Mouse (Mus musculus) hindbrain, embryonic 16.5 days (tissue): ENCODE data around the gene Kmt2d. TPM values are rescaled to one million over a fixed set of nuclear protein-coding genes. Genes with fewer than 3 reads are reported as not detected.

Source experiments
- ATAC-seq: fragments of 200-750 bp; cut with Nextera tagmentation; 2 replicates; pipeline ENCODE4 v1.8.0; 2017; ENCODE audit warnings: moderate TSS enrichment, moderate library complexity
- H3K27ac ChIP-seq: fragments of 300-500 bp; sonication (generic); 2 replicates; pipeline ENCODE4 v1.5.1; 2014; ENCODE audit warnings: low read depth, mild to moderate bottlenecking, control low read depth, low read length, moderate library complexity
- H3K27me3 ChIP-seq: fragments of 300-500 bp; sonication (generic); replicated peaks from 2 replicates; pipeline ENCODE4 v1.6.1; 2014; ENCODE audit warnings: low read length; ENCODE audit not compliant: control insufficient read depth, insufficient read depth
- H3K36me3 ChIP-seq: fragments of 300-500 bp; sonication (generic); 2 replicates; pipeline ENCODE4 v1.6.1; 2014; ENCODE audit warnings: mild to moderate bottlenecking, low read length, moderate library complexity, mixed read lengths; ENCODE audit not compliant: control insufficient read depth, insufficient read depth
- H3K4me1 ChIP-seq: fragments of 300-500 bp; sonication (generic); 2 replicates; pipeline ENCODE4 v1.6.1; 2014; ENCODE audit warnings: low read depth, low read length; ENCODE audit not compliant: control insufficient read depth, insufficient read depth
- H3K4me2 ChIP-seq: fragments of 300-500 bp; sonication (generic); 2 replicates; pipeline ENCODE4 v1.6.1; 2014; ENCODE audit warnings: mild to moderate bottlenecking, low read length, control low read depth, moderate library complexity
- H3K4me3 ChIP-seq: fragments of 300-500 bp; sonication (generic); 2 replicates; pipeline ENCODE4 v1.5.1; 2014; ENCODE audit warnings: mild to moderate bottlenecking, low read length, control low read depth, moderate library complexity
- H3K9ac ChIP-seq: fragments of 300-500 bp; sonication (generic); 2 replicates; pipeline ENCODE4 v1.6.1; 2014; ENCODE audit warnings: low read depth, mild to moderate bottlenecking, control low read depth, low read length, moderate library complexity
- H3K9me3 ChIP-seq: fragments of 300-500 bp; sonication (generic); 2 replicates; pipeline ENCODE4 v1.6.1; 2014; ENCODE audit warnings: mild to moderate bottlenecking, low read length, moderate library complexity; ENCODE audit not compliant: control insufficient read depth
- WGBS: fragments of 180-500 bp; shearing (Covaris S2); extraction: QIAGEN DNeasy Blood & Tissue Kit; methylation state at CpG from one replicate; pipeline ENCODE4 v1.1.7; 2014; 5-methylcytosine and 5-hydroxymethylcytosine counted together
- polyA plus RNA-seq: library from polyadenylated mRNA; unstranded; fragments of >200 nt; fragmentation: Nextera tagmentation; extraction: Ambion mirVana; gene quantifications from 2 replicates; pipeline ENCODE4 v1.2.1, GENCODE M21; 2015

The Kmt2d gene
- polyA plus RNA-seq, 1 experiment from 2014 or later, result 8.8 TPM

DNA sequence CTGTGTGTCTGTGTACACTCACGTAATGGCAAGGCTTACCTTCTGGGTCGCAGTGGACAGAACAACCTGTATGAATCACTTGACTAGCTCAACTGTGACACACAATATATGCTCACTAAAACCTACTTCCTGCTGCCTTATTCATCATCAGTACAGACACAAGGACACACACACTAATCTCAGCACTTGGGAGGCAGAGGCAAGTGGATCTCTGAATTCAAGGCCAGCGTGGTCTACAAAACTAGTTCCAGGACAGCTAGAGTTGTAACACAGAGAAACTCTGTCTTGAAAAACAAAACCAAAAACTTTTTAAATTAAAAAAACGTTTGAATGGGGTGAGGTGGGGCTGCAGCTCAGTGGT, 33.3 kb downstream of the Kmt2d start:
- no peak overlapping the region for H3K4me2 ChIP-seq
- H3K27me3 ChIP-seq, result no peaks in the 10 kb centered on the region
- no peak overlapping the region for H3K27ac ChIP-seq
- H3K4me3 ChIP-seq, result no peak overlapping the region
- H3K9ac ChIP-seq, result no peak overlapping the region
- 75% methylated on average over 4 of the region's 4 CpGs for WGBS
- peaks cover 69% of the 10 kb centered on the region for H3K36me3 ChIP-seq
- H3K4me1 ChIP-seq, result no peaks in the 10 kb centered on the region
- H3K9me3 ChIP-seq, result no peaks in the 10 kb centered on the region
- ATAC-seq, result no peak

DNA sequence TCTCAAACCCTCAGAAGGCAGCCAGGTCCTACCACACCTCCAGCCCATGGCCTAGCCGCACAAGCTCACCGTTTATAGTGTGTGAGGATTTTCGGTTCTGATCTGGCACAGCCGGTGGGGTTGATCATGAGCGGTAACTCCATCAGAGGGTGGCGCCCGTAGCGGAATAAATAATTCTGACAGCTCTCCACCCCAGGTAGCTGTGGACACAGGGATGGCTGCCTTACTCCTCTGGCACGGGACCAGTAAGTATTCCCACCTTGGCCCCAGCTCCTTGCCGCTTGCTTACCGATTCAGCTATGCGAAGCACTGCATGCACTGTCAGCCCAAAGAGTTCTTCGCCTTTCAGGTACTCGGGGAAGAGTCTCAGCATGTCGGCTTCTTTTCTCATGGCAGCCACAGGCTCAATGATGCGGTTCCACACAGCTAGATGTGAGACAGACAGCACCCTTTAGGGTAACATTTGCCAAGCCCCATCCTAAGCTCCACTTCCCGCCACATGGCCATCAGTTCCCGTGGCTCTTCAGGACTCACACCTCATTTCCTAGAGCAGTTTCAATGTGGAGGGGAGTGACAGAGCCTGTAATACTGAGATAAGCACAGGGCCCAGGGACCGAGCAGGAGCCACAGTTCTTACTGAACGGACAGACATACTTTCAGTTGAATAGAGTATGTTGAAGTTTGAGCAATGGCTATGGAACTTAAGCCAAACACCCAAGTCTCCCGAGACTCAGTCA, 33.8 kb downstream of the Kmt2d start:
- Histone ChIP-seq H3K27ac (no peak overlapping the region), H3K9ac (no peak overlapping the region), H3K4me1 (no peaks in the 10 kb centered on the region), H3K4me2 (no peak overlapping the region), H3K4me3 (no peak overlapping the region), H3K9me3 (no peaks in the 10 kb centered on the region), H3K27me3 (no peaks in the 10 kb centered on the region), H3K36me3 (peaks cover 66% of the 10 kb centered on the region)
- ATAC-seq, result no peak
- WGBS, result 94% methylated on average over 21 of the region's 21 CpGs

DNA sequence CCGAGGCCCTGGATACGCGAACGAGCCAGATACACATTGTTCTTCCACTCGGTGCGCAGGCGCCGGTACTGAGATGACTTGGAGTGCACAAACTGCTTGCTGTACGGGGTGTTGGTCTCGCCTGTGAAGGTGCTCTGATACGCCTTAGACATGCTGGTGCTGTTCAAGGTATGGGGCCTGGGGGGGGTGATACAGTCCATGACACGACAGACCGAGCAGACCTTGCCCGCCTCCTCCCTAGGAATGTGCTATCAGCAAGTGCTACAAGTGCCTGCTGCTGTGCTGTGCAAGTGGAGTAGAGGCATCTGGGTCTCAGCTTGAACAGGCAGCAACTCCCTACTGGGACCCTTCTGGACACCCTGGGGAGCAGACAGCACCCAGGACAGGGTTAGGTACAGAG, 35.7 kb downstream of the Kmt2d start:
- 94% methylated on average over 14 of the region's 14 CpGs for WGBS
- Histone ChIP-seq H3K4me2 (no peak overlapping the region), H3K27me3 (no peaks in the 10 kb centered on the region), H3K4me1 (no peaks in the 10 kb centered on the region), H3K9me3 (no peaks in the 10 kb centered on the region), H3K36me3 (peaks cover 51% of the 10 kb centered on the region), H3K9ac (no peak overlapping the region), H3K27ac (no peak overlapping the region), H3K4me3 (no peak overlapping the region)
- ATAC-seq, result no peak

DNA sequence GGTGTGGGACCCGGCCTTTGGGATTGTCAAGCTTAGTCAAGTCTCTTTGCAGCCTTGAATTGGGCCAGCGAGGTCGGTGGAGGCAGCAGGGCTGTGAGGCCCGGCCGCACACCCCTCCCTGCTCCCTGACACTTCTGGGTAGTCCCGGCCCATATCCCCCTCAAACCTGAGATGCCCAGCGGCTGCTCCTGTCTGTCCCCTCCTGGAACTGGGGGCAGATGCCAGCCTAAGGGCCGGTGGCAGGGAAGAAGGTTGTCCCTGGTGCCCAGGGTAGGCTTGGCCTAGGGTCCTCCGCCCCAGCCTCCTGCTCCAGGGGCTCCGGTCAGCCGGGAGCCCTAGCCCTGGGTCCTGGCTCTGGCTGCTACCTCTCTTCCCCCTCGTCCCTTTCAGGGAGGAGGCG, 36.9 kb downstream of the Kmt2d start:
- WGBS, result 90% methylated on average over 8 of the region's 13 CpGs
- Histone ChIP-seq H3K4me3 (no peak overlapping the region), H3K9ac (no peak overlapping the region), H3K4me1 (peaks cover 6% of the 10 kb centered on the region), H3K4me2 (no peak overlapping the region), H3K27me3 (no peaks in the 10 kb centered on the region), H3K9me3 (no peaks in the 10 kb centered on the region), H3K36me3 (peaks cover 40% of the 10 kb centered on the region), H3K27ac (no peak overlapping the region)
- ATAC-seq, result no peak

DNA sequence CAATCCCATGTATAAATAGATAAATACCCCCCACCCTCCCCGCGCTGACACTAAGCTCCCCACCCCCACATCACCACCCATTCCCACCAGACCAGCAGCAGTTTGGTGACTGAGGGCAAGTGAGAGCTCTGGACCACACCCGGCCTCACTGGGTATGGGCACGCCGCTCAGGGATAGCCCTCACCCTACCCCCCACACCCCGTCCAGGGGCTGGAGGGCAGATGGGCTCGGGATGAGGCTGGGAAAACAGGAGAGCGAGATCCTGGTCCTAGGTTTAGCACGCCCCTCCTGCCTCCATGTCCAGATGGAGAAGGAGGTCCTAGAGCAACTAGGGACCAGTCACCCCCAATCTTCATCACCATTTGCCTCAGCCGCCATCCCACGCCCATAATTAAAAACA, 37.7 kb downstream of the Kmt2d start:
- H3K9ac ChIP-seq, result no peak overlapping the region
- no peak overlapping the region for H3K4me3 ChIP-seq
- no peak overlapping the region for H3K4me2 ChIP-seq
- H3K27me3 ChIP-seq, result no peaks in the 10 kb centered on the region
- H3K4me1 ChIP-seq, result peaks cover 6% of the 10 kb centered on the region
- H3K27ac ChIP-seq, result no peak overlapping the region
- 89% methylated on average over 11 of the region's 11 CpGs for WGBS
- no peak for ATAC-seq
- no peaks in the 10 kb centered on the region for H3K9me3 ChIP-seq
- H3K36me3 ChIP-seq, result peaks cover 39% of the 10 kb centered on the region

DNA sequence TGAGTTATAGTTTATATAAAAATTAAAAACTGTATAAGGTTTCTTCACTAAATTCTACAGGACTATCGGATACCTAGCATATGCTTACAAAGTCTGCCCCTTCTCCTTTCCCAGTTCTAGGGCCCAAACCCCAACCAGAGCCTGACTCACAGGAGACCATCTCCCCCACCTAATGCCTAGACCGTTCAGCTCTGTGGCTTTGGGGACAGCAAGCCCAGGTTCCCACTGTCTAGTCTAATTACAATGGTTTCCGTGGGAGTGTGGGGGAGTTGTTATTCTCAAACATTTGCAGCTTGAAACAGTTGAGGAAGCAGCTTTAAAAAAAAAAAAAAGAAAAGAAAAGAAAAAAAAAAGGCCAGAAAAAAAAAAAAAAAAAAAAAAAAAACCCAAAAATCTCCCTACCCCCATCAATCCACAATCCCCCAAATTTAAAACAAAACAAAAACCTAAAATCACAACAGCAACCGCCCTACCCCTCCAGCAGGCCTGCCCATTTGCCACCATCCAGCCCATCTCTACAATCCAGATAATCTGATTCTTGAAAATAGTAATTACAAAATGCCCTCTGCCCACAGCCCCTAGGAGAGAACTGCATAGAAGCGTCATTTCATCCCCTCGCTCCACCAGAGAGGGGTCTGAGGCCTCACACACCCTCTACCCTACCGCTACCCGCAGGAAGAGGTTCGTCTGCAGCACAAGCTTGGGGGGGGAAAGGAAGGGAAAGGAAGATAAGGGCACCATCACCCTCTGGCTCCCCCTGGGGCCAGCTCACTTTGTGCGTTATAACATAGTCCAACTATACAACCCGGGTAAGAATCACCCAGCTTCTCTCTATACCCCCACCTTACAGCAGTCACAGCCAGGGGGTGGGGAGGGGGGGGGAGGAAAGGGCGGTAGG, 38.6 kb downstream of the Kmt2d start:
- Histone ChIP-seq H3K27ac (no peak overlapping the region), H3K4me2 (peak overlapping the region; percentile 76; the same call in 1 of the 2 replicates)
- WGBS, result 58% methylated on average over 12 of the region's 12 CpGs

DNA sequence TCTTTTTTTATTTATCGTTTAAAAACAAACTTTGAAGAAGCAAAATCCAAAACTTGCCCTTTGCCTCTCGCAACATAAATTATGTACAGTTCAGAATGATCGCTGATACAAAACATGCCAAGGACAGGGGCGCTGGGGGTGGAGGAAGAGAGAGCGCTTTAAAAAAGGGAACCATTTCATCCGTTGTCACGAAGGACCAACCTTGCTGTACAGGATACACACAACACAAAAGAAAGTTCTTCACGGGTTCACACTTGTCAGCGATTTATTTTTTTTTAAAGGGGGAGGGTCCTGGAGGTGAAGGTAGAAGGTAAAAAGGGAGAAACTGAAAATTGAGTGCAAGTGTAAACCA, 39.3 kb downstream of the Kmt2d start:
- peaks cover 33% of the 10 kb centered on the region for H3K36me3 ChIP-seq
- peak; percentile 44 for ATAC-seq
- no peaks in the 10 kb centered on the region for H3K9me3 ChIP-seq
- peak overlapping the region; percentile 84 for H3K4me3 ChIP-seq
- no peaks in the 10 kb centered on the region for H3K27me3 ChIP-seq
- H3K27ac ChIP-seq, result peak overlapping the region; percentile 90
- H3K4me2 ChIP-seq, result peak overlapping the region; percentile 76
- WGBS, result 21% methylated on average over 9 of the region's 9 CpGs
- H3K4me1 ChIP-seq, result peaks cover 6% of the 10 kb centered on the region
- peak overlapping the region; percentile 25 for H3K9ac ChIP-seq

More for the DNA sequence above, 38.6 kb downstream of the Kmt2d start:
- H3K27me3 ChIP-seq, result no peaks in the 10 kb centered on the region
- no peaks in the 10 kb centered on the region for H3K9me3 ChIP-seq
- no peak for ATAC-seq
- H3K4me3 ChIP-seq, result no peak overlapping the region
- no peak overlapping the region for H3K9ac ChIP-seq
- peaks cover 39% of the 10 kb centered on the region for H3K36me3 ChIP-seq
- H3K4me1 ChIP-seq, result peaks cover 6% of the 10 kb centered on the region

DNA sequence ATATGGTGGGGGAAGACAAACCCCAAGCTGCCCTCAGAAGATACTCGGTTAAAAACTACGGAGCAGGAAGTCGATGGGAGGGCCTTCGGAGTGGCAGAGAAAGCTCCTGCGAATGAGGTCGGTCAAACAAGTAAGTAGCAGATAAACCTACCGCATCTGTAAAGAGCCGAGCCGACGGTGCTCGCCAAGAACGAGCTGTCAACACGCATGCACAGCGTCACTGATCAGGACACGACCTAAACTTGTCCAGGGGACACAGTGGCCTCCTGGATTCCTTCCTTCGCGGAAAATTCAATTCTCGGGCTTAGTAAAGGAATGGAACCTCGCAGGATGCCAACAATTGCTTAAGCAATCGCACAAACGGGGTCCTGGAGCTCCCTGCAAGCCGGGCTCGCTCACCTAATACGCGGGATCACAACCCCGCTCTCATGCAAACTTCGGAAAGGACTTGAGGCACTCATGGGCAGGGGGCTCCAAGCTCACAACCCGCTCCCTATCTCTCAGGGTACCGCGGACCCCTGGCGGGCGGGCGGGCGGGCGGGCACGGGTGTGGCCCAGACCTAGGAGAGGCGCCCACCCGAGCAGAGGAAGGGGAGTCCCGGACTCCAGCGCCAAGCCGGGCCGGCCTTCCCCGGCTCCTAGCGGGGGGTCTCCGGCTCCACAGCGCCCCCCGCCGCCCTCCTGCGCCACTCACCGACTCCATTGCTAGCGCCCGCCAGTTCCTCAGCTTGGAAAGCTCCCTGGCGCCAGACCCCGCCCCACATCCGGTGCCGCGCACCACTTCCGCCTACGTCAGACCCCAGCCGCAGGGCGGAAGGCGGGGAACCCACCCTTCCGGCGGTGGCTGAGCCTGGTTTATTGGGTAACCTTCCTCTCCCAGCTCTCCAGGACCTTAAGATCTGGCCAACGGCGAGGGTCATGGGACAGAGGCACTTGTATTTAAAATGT, 40.0 kb downstream of the Kmt2d start, which contains the start of gene Prkag1:
TSS of gene Prkag1 (minus strand) at position 786 of the 948 bp plus-strand sequence.
- Histone ChIP-seq H3K27me3 (no peaks in the 10 kb centered on the region), H3K4me3 (peak within 1 kb of the TSS; percentile 84), H3K36me3 (peaks cover 27% of the 10 kb centered on the region), H3K4me2 (peak within 1 kb of the TSS; percentile 76), H3K9me3 (no peaks in the 10 kb centered on the region), H3K9ac (peak within 1 kb of the TSS; percentile 84), H3K27ac (peak within 1 kb of the TSS; percentile 90), H3K4me1 (peaks cover 6% of the 10 kb centered on the region)
- peak; percentile 96 for ATAC-seq
- under 1% methylated on average over 63 of the region's 66 CpGs for WGBS
